Mouse (Mus musculus): ENCODE data around the gene Maml3. TPM values are rescaled to one million over a fixed set of nuclear protein-coding genes. Genes with fewer than 3 reads are reported as not detected.

The Maml3 gene
- polyA plus RNA-seq (2012; rRNA removed) = 4.8 and 7.0 TPM in 2 replicates

DNA sequence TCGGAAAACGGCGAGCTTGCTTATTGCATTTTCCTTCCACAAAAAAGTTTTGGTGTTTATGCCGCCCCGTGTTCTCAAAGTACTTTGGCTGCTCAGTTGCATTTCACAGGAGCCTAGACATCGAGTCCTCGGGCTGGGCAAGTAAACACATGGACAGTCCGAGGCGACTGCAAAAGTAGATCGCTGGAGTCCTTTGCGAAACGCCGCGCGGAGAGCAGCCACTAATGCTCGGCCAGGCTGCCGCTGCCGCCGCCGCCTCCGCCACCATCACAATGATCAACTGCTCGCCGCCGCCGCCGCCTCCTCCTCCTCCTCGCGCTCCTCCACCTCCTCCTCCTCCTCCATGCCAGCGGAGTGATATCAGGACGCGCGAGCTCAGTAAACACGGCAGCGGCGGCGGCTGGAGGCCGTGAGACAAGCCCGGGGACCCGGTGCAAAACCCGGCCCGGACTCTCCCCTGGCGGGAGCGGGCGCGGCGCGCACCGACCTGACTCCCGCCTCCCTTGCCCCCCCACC is at the start of gene Maml3:
Gene Maml3 (minus strand): TSS at position 441 of the 516 bp plus-strand sequence.
- DNase-seq (ENCODE audit: low spot score) = peak; percentile 84

DNA sequence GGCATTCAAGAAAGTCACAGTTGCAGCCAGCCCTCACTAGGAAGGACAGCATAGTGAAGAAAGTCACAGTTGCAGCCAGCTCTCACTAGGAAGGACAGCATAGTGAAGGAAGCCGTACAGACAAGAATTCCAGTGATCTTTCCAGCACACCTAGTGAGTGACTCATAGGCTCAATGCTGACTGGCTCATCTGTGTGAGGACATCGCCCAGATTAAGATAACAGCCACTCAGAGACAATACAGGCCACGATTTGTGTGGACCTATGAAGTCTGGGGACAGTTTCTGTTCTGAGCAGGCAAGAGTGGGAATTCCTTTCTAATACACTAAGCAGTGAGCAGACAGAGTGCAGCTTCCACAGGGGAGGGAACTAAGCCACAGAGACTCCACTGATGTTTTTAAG is 46.3 kb upstream of the Maml3 start:
- DNase-seq (ENCODE audit: low spot score) = no peak

DNA sequence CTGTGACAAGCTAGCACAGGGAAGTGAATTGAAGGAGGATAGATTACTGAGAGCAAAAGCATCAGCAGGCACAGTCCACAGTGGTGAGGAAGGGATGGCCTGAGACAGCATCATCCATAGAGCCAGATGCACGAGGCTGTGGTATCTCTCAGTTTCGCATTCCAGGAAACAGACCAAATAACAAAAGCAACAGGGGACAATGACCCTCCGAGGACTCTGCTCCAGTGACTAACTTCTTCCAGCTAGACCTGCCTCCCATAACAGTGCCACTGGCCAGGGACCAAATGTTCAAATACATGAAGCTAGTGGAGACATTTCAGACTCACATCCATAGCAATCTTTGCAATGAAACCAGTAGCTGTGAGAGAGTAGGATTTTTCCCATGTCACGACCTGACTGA is 43.4 kb upstream of the Maml3 start:
- no peak for DNase-seq (ENCODE audit: low spot score)

DNA sequence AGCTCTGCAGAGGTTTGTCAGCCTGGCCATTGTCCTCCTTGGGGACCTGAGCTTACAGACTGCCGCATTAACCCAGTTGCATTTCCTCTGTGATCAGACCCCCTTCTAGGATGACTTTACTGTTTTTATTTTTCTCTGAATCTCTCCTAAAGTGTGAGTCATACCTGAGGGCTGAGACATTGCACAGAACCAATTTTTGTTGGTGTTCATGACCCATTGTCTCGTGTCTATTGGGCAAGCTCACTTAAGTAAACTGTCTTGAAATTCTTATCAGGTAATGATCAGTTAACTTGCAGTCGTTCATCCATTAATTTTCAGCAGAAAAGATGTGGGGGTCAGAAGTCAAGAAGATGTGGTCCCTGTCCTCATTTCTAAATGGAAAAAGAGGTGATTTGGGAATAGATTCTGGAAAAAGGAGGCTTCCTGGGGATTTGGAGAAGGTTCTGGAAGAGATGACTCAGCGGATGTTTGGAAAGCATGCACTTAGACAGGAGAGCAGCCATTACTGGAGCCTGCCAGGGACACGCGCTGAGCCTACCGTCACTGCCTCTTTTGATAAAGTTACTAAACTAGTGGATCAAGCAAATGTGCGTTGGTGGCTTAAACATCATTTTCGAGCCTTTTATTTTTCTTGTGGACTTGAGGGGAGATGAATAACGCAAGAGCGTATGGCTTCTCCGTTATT is 40.0 kb upstream of the Maml3 start:
- no peak for DNase-seq (ENCODE audit: low spot score)

DNA sequence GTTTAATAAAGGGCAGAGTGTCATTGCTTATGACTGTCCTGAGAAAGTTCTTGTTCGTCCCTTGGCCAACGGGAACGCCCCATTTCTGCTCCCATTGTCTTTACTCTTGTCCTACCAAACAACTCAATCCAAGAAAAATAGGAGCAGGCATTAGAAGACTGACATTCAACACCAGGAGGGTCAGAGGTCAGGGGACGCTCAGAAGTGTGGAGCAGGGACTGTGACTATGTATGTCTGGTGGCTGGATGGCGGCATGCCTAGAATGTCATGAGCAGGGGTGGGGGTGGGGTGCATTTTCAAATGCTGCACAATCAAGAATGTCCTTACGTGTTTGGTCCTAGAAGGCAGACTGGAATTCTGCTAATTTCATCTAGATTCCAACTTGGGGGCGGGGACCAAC is 38.1 kb upstream of the Maml3 start:
- no peak for DNase-seq (ENCODE audit: low spot score)

DNA sequence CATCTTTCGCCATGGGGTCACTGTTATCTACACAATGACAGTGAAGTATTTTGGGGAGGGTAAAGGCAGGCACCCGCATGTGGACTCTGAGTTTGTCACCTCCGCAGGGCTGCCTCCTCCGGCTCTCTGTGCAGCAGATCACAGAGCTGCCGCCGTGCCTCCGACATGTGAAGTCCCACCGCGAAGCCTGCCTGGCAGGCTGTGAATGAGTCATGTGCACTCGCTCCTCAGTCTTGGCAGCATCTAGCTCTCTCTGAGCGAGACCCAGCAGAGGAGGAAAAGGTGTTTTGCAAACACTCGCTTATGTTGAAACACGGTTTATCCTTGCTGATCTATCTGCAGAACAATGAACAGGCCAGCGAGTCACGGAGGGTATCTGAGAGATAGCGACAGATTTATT is 35.3 kb upstream of the Maml3 start:
- peak; percentile 42 for DNase-seq (ENCODE audit: low spot score)

DNA sequence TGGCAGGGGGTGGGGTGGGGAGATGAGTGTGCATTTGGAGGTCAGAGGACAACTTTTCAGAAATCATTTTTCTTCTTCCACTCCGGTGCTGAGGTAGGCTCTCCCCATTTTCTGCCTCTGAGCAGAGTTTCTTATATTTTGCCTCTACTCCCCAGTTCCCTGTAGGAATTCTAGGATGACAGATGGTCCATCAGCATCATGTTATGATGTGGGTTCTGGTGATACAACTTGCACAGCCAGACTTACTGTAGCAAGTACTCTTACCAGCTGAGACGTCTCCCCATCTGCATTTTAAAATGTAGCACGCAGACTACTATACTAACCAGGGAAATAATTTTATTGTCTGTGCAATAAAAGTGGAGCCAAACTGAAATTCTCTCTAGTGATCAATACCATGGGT is 20.5 kb upstream of the Maml3 start:
- DNase-seq (ENCODE audit: low spot score) = no peak

DNA sequence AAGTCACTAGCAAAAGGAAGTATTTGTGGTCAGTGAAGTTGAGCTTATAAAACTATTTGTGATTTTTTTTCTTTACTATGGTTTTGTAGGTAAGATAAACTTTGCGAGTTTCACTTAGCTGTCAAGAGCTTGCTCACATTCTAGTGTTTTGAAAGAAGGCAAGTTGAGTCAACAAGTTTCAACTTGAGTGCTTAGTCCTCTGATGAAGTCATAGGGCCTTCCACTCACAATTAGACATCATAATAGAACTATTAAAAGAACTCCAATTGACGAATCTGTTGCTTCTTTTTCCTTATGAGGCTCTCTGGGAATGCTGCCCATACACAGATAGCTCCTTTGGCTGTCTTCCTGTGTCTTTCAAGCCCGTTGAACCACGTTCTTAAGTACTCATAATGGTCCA is 16.0 kb upstream of the Maml3 start:
- no peak for DNase-seq (ENCODE audit: low spot score)

DNA sequence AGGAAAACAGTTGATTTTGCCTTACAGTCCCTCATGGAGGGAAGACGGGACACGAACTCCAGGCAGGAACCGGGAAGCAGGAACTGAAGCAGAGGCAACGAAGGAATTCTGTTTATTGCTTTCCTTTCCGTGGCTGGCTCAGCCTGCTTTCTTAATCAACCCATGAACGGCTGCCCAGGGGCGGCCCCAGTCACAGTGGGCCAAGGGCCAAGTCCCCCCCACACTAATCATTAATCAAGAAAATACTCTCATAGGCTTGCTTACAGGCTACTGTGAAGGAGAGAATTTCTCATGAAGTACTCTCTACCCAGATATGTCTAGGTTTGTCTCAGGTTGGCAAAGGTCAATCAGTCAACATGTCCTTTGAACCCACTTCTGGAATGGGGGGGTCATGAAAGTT is 14.3 kb upstream of the Maml3 start:
- no peak for DNase-seq (ENCODE audit: low spot score)

DNA sequence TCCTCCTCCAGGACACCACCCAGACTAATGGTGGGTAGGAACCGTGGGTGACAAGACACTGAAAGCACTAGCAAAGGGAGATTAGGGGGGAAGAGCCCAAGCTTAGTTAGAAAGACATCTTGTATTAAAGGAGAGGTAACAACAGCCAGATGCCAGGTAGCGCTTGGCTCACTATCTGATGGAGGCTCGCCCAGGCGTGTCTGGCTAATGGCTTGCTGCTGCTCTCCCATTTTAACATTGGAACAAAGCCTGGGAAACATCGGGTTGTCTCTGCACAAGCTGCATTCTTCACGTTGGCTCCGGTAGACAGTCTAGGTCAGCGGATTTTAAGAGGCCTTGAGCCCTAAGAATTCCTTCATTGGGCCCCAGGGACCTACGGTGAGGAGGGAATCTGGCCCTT is 10.5 kb upstream of the Maml3 start:
- DNase-seq (ENCODE audit: low spot score) = no peak

DNA sequence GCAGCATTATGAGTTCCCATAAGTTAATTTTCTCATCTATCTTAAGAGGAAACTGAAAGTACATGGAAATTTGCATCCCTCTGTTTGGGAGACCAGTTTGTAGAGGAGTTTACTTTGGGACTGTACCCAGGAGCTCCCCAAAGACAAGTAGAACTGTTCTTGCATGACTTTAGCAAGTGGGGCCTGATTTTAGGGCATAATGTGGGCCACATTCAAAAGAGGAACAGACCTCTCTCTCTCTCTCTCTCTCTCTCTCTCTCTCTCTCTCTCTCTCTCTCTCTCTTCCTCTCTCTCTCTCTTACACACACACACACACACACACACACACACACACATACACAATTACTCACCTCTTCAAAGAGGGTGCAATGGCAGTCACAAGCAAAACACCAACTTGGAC is 3.2 kb upstream of the Maml3 start:
- DNase-seq (ENCODE audit: low spot score) = no peak

DNA sequence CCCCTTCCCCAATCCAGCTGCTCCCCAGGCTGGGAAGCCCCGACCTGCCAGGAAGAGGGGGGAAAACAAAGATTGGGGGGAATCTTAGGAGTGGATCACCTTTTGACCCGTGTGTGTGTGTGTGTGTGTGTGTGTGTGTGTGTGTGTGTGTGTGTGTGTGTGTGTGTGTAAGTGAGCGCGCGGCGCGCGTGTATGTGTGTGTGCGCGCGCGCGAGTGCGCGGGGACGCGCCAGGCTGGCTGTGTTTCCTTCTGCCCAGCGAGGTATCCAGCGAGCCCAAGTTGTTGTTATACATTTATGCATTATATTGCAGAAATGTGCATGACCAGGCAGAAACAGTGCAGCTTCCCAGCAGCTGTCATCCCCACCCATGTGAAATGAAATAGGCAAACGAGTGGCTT is 280 bp upstream of the Maml3 start:
- DNase-seq (ENCODE audit: low spot score) = peak; percentile 33

DNA sequence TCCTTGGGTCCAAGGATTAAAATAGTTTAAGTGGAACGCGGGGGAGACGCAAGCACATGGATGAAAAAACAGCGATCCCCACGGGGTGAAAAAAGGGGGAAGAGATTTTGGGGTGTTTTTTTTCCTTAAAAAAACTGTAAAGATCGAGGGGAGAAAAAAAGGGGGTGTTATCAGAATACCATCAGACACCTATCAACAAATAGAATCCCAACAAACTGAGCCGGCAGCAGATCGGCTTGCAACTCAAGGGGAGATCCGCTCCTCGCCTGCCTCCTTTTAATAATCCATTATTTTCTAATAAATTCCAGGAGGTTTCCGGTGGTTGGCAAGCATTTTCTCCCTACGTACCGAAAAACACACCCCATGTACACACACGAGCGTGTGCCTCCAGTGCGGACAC is 668 bp downstream of the Maml3 start:
- DNase-seq (ENCODE audit: low spot score) = no peak

DNA sequence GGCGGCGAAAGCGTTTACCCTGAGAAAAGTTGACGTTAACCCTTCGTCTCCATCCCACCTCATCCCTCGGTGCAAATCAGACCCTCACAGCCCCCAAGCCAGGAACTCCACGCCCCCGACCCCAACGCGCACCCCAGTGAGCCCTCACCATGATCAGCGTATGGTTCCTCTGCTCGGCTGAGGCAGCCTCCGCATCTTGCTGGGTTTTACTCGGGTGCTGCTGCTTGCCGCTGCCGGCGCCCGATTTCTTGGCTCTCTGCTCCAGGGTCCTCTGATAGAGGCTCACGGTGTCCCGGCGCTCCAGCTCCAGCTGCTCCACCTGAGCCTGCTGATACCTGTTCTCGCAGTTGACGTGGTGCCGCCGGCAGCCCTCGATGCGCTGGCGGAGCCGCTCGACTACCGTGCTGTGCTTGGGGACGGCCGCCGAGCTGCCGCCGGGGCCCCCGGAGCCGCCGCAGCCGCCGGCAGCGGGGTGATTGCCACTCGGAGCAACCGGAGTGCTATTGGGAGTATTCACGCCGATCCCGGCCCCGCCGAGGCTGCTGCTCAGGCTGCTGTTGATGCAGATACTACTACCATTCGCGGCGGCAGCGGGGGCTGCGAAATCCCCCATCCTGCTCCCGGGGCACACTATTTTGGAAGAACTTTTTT is 1.2 kb downstream of the Maml3 start:
- DNase-seq (ENCODE audit: low spot score) = peak; percentile 61

DNA sequence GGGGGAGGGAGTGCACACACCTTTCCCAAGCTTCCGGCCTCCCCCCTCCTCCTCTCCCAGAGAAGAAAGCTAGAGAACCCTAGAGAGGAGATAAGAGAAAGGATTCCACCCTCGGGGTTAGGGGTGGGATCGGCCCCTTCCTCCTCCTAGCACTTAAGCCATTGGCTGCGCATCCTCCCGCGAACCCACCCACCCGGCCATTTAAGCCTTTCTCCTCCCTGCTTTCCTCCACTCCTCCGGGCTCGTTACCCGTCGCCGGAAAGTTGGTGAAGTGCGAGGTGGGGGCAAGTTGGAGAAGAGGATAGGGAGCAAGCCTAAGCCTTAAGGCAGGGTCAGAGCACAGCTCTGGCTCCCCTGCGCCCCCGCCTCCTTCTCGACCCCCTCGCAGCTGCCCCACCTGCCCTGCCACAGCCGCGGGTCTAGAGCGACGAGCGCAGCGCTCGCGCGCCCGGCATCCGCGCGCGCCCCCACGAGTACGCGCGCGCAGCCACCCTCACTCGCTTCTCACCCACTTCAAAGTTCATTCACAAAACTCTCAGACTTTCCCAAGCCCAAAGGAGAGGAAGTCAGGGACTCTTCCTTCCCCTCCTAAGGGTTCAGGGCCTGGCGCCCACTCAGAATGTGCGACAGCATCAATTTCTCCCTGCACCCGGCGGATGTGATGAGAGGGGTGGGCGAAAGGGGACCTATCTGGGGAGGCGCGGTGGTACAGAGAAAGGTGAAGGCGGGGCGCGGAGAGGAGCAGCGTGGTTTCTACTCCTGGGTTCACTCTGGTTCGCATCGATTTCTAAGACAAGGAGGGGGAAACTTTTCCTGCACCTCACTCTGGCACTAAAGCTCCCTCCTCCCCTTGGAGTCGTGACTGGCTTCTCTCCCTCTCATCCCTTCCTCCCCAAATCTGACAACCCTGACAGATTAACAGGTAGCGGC is 2.0 kb downstream of the Maml3 start:
- DNase-seq (ENCODE audit: low spot score) = peak; percentile 74

DNA sequence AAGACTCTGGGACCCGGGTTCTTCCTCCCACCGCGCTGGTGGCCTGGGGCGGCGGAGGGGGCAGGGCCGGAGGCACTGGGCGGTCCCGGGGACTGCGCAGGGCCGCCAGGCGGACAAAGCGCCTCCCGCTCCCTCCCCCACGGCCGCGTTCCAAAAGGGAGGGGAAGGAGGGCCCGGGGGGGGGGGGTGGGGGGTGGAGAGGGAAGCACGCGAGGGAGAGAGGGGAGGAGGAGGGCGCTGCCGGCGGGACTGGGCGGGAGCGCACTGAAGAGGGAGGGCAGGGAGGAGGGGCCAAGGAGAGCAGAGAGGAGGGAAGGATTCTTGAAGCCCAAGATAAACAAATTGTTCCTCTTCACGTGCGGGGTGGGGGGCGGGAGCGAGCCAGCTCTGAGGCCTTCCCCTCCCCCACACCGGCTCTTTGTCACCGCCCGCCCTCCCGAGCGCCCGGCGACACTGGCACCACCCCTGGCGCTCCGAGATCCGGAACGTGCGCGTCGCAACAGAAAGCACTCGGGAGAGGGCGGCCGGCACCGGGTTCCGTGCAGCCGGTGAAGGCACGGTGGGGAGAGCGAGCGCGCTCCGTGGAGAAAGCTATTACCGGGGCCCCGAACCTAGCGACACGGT is 2.8 kb downstream of the Maml3 start:
- peak; percentile 86 for DNase-seq (ENCODE audit: low spot score)

DNA sequence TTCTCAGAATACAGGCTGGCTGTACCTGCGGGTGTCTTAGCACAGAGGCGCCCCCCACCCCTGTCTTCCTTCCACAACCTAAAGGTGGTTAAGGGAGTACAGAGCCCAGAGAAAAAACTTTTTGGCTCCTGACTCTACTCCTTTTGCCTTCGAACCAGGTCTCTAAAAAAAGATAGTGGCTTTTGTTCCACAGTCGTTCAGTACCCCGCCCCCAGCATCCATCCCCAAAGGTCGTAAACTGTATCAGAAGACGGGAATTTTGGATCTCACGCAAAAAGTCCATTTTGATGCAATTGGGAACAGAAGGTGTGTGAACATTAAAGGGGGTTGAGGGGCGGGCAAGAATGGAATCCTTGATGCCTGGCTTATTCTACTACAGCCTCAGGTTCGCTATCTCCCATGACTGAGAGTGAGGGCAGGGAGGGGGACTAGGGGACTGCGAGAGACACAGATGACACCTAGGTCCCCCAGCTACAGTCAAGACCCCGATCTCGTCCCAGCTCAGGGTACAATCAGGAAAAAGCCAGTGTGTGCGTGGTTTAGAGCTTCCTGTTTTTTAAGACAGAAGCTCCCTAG is 3.4 kb downstream of the Maml3 start:
- DNase-seq (ENCODE audit: low spot score) = no peak

DNA sequence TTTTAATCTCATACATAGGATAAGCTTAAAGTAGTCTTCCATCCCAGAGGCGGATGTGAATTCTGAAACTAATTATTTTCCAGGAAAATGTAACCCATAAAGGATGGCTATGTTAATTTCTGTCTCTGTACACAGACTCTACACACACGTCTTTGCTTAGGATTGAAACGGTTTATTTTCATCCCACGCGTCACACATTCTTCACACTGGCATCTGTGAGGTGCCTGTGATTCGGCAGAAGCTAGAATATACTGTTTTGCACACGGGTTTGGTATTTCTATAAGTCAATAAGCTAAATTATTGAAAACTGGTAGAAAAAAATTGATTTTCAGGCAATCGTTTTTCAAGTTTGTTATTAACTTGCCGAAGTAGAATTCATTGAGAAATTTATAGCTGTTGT is 4.0 kb downstream of the Maml3 start:
- DNase-seq (ENCODE audit: low spot score) = no peak

DNA sequence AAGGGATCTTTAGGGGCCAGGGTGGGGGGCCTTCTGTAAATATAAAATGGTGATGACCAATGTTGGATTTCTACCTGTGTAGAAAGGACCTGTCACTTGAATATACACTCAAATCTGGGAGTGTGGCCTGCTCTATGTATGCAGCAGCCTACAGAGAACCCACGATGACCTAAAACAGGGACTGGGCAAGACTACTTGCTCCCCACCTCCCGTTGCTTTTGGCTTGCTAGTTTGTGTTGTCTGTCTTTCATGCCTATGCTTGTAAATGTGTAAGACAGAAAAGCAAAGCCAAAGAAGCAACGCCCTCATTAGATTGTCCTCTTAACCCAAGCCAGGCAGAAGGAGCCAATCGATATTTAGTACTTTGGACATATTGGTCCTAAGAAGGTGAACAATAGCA is 4.6 kb downstream of the Maml3 start:
- DNase-seq (ENCODE audit: low spot score) = no peak

DNA sequence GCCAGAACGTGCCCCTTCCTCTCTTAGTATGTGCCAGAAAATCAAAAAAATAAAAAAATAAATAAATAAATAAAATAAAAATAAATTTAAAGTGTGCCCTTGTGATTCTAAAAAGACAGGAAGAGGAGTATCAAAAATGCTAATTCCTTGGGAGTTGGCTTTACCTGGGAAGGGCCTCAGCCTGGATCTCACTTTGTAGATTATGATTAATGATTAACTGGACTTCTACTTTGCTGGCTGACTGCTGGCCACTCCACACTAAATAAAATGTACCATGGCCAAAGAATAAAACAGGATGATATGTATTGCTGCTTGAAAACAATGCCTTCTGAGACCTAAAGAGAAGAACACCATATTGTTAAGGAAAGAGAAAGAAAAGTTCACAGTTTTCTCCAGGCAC is 5.6 kb downstream of the Maml3 start:
- no peak for DNase-seq (ENCODE audit: low spot score)

DNA sequence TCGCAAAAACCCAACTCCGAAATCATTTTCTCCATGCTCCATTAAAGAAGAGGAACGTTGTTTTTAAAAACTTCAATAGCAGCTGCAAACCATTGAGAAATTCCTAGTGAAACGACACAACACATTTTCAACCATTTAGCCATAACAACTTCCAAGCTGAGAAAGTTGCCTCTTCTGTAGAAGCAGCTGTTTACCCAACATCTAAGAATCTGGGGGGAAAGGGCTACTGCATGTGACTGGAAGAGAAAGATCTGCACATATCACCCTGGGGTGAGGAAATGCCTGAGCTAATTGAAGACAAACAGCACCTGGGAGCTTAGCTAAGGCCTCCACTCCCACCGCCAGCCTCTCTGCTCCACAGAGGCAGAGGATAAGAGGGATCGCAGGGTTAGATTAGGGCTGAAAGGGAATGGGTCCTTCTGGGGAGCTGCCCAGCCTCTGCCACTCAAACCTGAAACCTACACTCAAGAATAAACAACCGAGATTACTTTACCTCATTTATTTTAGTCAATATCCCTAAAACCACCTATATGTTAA is 13.5 kb downstream of the Maml3 start:
- no peak for DNase-seq (ENCODE audit: low spot score)

Measured in urinary bladder, adult 2 months (tissue).